Mouse (Mus musculus) neural tube, embryonic 10.5 days (tissue): ENCODE results near the gene Olfr798.

Source experiments
- DNase-seq: peaks from one replicate; pipeline ENCODE4 v3.0.0-alpha.2; 2017; ENCODE audit warnings: low spot score; ENCODE audit errors: extremely low spot score

Gene Olfr798

DNA sequence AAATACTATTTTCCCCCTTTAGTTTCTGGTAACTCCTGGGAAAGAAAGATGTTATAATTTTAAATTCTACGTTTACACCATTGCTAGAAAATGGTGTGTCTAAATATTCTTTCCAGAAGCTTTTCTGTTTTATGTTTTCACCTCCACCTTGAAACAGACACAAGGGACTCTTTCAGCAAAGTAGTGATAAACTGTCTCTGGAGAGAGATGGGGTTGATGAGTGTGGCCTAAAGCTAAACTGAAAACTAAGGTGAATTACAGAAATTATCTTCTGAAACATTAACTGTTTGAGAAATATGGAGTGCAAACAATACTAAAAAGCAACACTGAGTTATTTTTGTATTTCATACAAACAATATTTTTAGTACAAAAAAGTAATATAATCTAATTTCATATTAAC lies at the start of gene Olfr798:
Gene Olfr798 (minus strand): TSS at position 101 of the 400 bp plus-strand sequence.
- DNase-seq = no peak

DNA sequence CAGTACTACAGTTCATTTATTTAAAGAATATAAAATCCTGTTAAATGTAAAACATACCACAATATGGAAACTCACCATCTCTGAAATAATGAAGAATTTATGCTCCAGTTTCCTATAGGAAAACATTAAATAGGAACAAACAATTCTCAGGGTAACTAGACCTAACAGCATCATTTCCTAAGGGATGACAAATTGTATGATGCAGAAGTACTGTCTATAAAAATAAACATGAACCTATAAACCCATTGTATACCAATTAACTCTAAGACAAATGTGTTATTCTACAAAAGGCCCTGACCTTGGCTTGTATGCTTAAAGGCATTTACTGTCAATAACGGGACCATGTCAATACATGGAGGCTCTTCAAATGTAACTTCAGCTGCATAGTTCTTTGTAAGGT lies 46.0 kb upstream of the Olfr798 start, which contains the start of gene Olfr801:
Gene Olfr801 (minus strand): TSS at position 101 of the 400 bp plus-strand sequence.
- no peak for DNase-seq

DNA sequence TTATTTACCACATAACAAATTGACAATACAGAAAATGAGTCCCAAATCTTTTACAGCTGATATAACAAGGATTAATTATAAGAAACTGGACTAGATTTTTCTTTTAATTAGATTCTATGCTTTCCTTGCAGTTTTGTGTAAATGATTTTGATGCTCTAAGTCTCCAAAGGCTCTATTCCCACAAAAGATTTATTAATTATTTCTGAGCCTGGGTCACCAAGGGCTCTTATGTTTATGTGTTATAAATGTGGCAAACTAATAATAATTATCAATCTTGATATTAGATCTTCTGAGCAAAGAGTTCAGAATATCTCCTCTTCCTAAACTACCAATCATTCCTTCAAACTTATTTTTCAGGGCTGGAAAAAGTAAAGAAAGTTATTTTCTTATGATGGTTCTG lies 29.7 kb upstream of the Olfr798 start, which contains the start of gene Olfr800:
Gene Olfr800 (plus strand): TSS at position 301 of the 400 bp plus-strand sequence.
- DNase-seq = no peak

DNA sequence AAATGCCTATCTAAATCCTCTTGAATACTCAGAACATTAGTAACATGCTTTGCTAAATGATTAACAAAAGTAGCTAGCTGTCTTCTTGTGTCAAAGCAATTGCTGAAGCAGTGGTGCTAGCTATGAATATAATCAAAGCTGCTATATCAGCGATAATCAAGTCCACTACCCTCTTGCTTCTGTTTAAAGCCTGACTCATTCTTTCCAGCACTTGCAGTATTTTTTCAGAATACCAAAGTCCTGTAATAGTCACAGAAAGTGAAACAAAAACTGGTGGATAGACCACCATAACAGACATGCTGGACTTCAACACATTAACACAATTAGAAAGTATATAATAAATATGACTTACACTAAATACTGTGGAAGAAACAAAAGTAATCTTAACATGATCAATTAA lies 24.0 kb upstream of the Olfr798 start:
- no peak for DNase-seq

DNA sequence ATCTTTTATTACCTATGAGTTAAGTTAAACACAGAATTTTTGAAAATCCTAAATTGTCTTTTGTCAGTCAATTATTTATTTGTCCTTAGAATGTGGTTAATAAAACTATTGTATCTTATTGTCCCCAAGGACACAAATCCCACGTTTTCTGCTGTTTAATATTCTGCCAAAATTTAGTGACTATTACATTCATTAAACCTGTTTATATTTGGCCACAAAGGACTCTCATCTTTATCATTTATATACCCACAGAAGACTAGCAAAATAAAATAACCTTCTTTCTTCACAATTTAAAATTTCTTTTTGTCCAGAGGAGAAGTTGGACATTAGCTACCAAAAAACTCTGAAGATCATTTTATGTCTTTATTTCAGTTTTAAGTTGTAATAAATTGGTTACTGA lies 9.4 kb upstream of the Olfr798 start, which contains the start of gene Olfr799:
Gene Olfr799 (plus strand): TSS at position 301 of the 400 bp plus-strand sequence.
- no peak for DNase-seq

DNA sequence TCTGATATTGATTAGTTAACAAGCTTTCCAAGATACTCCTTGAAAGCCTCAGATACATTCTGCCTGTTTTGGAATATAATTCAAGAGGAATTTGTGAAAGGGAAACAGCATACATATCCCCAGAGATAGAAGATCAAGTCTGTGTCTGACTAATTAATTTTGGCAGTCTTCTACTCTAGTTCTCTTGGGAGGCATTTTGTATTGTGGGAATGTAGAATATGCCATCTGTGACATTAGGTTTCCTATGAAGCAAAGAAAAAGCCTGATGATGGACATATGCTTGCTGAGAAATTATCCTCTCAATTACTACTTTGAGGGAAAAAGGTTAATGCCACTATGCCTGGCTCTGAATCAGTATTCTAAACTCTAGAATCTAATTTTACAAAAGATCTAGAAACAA lies 4.5 kb downstream of the Olfr798 start:
- DNase-seq = no peak

DNA sequence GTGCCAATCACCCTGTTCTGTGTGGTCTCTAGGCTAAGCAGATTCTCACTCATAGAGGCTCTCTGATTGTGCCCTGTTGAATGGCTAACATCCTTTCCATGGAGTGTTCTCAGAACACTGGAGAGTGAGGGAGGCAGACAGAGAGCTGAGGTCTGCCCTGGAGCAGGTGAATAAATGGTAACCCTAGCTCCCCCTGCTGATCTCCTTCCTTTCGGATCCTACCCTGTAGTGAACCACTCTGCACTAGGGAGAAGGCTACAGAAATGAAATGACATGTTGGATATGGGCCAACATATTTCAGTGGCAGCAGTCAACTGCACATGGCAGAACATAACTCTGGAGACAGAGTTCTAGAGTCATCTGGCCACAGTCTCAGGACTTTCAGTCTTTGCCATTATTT lies 6.0 kb downstream of the Olfr798 start:
- DNase-seq = no peak

DNA sequence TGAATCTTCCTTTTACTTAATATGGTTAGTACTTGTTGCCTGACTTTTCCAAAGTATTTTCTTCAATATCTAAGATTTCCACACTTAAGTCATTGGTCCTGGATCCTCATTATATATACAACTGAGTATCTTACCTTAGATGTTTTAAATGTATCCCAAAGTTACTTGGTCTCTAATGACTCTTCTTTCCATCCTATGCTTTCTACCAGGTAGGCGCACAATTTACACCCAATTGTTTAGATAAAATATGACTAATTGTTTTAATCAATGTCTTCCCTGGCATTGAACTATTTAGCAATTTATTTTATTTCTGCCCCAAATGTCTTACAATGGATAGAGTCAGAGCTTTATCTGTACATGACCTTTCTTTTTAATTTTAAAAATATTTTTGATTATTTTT lies 15.3 kb downstream of the Olfr798 start, which contains the start of gene Olfr796:
Gene Olfr796 (minus strand): TSS at position 101 of the 400 bp plus-strand sequence.
- DNase-seq = no peak

DNA sequence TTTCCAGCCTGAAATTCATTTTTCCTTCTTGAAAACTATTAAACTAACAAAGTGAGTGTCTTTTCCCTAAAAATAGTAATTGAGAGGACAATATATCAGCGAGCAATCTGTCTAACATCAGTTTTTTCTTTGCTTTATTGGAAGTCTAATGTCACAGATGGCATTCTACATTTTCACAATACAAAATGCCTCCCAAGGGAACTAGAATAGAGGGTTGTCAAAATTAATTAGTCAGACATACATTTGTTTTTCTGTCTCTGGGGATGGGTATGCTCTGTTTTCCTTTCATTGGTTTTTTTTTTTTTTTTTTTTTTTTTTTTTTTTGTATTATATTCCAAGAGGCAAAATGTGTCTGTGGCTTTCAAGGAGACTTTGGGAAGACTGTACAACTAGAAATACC lies 50.7 kb downstream of the Olfr798 start:
- no peak for DNase-seq
